Mouse (Mus musculus): Measurements from ENCODE around the gene Mrps21. TPM values are rescaled to one million over a fixed set of nuclear protein-coding genes. Genes with fewer than 3 reads are reported as not detected.

Mrps21 gene
- total RNA-seq (2023): 90.6 to 114 TPM (median 96.0 TPM) in 4 replicates

GRCm38 (mm10) chr3:95871392-95871867, at the start of gene Mrps21:
TSS of gene Mrps21 (minus strand) at chr3:95871519.

GRCm38 (mm10) chr3:95904568-95904967, 33.2 kb upstream of the Mrps21 start, which contains the start of gene Car14:
TSS of gene Car14 (minus strand) at chr3:95904691.

GRCm38 (mm10) chr3:95893606-95894316, 22.4 kb upstream of the Mrps21 start, which contains the start of gene Aph1a:
TSS of gene Aph1a (plus strand) at chr3:95893969.

GRCm38 (mm10) chr3:95891211-95892065, 20.1 kb upstream of the Mrps21 start, which contains the start of gene BC028528:
TSS of gene BC028528 (minus strand) at chr3:95892005.

GRCm38 (mm10) chr3:95881979-95882815, 10.9 kb upstream of the Mrps21 start, which contains the start of gene Ciart:
TSS of gene Ciart (minus strand) at chr3:95882251.

GRCm38 (mm10) chr3:95855502-95856089, 15.7 kb downstream of the Mrps21 start, which contains the start of gene Prpf3:
TSS of gene Prpf3 (minus strand) at chr3:95855885.

GRCm38 (mm10) chr3:95818571-95819288, 52.6 kb downstream of the Mrps21 start, which contains the start of gene Rprd2:
TSS of gene Rprd2 (minus strand) at chr3:95818863.

Other genes starting within 250 kb of the Mrps21 start
- 128 to 134 TPM (median 132 TPM) in 4 replicates for gene Ensa, start 246.5 kb downstream of the Mrps21 start, total RNA-seq (2023)
- 366 to 452 TPM (median 394 TPM) in 4 replicates for gene Mcl1, start 212.7 kb downstream of the Mrps21 start, total RNA-seq (2023)
- 12.4 to 19.6 TPM (median 13.0 TPM) in 4 replicates for gene Adamtsl4, start 183.6 kb downstream of the Mrps21 start, total RNA-seq (2023)
- 5.4 to 8.5 TPM (median 7.0 TPM) in 4 replicates for gene Ecm1, start 131.9 kb downstream of the Mrps21 start, total RNA-seq (2023)
- 72.4 to 79.5 TPM (median 74.5 TPM) in 4 replicates for gene Tars2, start 111.3 kb downstream of the Mrps21 start, total RNA-seq (2023)
- gene Rprd2, start 52.7 kb downstream of the Mrps21 start, total RNA-seq (2023): 94.1 to 102 TPM (median 101 TPM) in 4 replicates
- 91.6 to 109 TPM (median 97.6 TPM) in 4 replicates for gene Prpf3, start 15.6 kb downstream of the Mrps21 start, total RNA-seq (2023)
- 239 to 260 TPM (median 248 TPM) in 4 replicates for gene Ciart, start 10.7 kb upstream of the Mrps21 start, total RNA-seq (2023)
- 56.7 to 71.3 TPM (median 66.1 TPM) in 4 replicates for gene BC028528, start 20.5 kb upstream of the Mrps21 start, total RNA-seq (2023)
- gene Aph1a, start 22.4 kb upstream of the Mrps21 start, total RNA-seq (2023): 54.4 to 67.2 TPM (median 56.9 TPM) in 4 replicates
- gene Car14, start 33.2 kb upstream of the Mrps21 start, total RNA-seq (2023): not detected in 4 replicates
- 98.0 to 114 TPM (median 107 TPM) in 4 replicates for gene Anp32e, start 57.7 kb upstream of the Mrps21 start, total RNA-seq (2023)
- 189 to 205 TPM (median 195 TPM) in 4 replicates for gene Plekho1, start 124.5 kb upstream of the Mrps21 start, total RNA-seq (2023)
- 11.6 to 26.4 TPM (median 18.2 TPM) in 4 replicates for gene Vps45, start 186.9 kb upstream of the Mrps21 start, total RNA-seq (2023)
- gene Otud7b, start 233.0 kb upstream of the Mrps21 start, total RNA-seq (2023): 47.2 to 62.4 TPM (median 53.9 TPM) in 4 replicates